Mouse (Mus musculus) neural tube, embryonic 10.5 days (tissue): ENCODE measurements around the gene Olfr59.

Experiments
- DNase-seq: peaks from one replicate; pipeline ENCODE4 v3.0.0-alpha.2; 2017; ENCODE audit warnings: low spot score; ENCODE audit errors: extremely low spot score

Gene Olfr59

DNA sequence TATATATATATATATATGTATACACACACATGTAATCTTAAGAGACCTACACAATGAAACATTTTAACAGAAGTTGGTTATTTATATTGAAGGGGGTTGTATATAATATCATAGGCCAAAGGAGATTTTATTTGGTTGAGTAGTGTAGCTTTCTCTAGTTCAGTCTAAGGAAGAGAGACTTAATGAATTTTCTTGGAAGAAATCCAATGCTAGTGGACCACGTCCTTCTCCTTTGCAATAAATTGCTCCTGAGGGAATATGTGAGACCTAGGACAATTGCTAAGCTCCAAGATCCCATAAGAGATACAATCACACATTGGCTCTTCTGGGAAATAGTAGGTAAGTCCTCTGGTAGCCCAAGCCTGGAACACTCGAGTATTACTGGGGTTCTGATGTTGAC, at the start of gene Olfr59:
TSS of gene Olfr59 (plus strand) at position 301 of the 400 bp plus-strand sequence.
- DNase-seq, result no peak

DNA sequence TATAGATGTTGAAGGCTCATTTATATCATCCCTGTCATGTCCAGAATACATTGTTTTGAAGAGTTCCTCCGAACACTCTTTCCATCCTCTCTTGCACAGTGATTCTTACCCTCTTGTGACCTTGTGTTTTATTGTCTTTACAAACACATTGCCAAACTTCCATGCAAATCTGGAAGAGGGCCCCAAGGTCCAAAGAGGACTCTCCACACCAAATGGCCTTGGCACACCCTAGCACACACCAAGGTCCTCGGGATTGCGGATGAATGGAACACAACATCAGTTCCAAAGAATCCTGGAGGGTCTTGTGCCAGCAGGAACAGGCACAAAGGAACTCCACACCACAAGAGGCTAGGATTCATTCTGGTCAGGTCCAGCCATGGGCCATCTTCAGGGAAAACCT, 42.3 kb upstream of the Olfr59 start:
- DNase-seq, result no peak

DNA sequence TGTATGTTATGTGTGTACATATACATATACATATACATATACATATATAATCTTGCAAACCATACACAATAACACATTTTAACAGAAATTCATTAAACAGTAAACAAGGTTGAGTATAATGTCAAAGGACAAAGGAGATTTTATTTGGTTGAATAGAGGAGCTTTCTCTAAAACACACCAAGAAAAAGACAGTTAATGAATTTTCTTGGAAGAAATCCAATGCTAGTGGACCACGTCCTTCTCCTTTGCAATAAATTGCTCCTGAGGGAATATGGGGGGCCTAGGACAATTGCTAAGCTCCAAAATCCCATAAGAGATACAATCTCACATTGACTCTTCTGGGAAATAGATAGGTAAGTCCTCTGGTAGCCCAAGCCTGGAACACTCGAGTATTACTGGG, 24.0 kb upstream of the Olfr59 start, which contains the start of gene Olfr406:
TSS of gene Olfr406 (plus strand) at position 301 of the 400 bp plus-strand sequence.
- no peak for DNase-seq

DNA sequence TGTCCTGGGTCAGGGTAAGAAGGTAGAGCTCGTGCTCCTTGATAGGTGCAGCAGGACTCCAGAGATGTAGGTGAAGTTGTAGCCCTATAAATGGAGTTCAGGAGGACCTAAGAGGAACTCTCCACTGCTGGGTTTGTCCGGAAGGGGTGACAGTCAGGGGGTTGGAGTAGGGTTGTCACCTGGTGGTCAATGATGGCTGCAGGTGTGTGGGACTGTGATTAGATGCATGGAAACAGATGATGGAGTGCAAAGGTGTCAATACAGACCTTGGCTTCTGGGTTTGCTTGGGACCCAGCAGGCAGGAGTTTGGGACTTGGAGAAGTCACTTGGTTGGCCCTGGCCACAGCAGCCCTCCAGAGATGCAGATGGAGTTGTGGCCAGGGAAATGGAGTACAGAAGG, 3.7 kb downstream of the Olfr59 start:
- DNase-seq, result no peak

GRCm38 (mm10) chr11:74326044-74326443, 42.5 kb downstream of the Olfr59 start:
- DNase-seq, result no peak

GRCm38 (mm10) chr11:74328781-74329180, 45.2 kb downstream of the Olfr59 start:
- DNase-seq, result no peak

- no peak for DNase-seq
Measured at GRCm38 (mm10) chr11:74337931-74338330, 54.4 kb downstream of the Olfr59 start, which contains the start of gene Olfr410. Olfr410 (minus strand) TSS chr11:74338031.
